Mouse (Mus musculus) thymus, adult 2 months (tissue): Measurements from ENCODE around the gene Synj2.

Experiments used
- CTCF ChIP-seq: fragments of 200-500 bp; IDR thresholded peaks from 2 replicates; pipeline ENCODE4 v1.5.1; 2012; ENCODE audit warnings: mild to moderate bottlenecking, control low read depth, low read length, moderate library complexity, borderline replicate concordance; ENCODE audit not compliant: control insufficient read depth, poor library complexity, insufficient read depth; ENCODE audit errors: extremely low read depth
- POLR2A ChIP-seq: fragments of 200-500 bp; IDR thresholded peaks from 2 replicates; pipeline ENCODE4 v1.6.1; 2012; ENCODE audit warnings: mild to moderate bottlenecking, low read length, control low read depth, moderate library complexity; ENCODE audit not compliant: control insufficient read depth, poor library complexity, insufficient read depth; ENCODE audit errors: extremely low read depth

GRCm38 (mm10) chr17:6069866-6070265 is 128.8 kb downstream of the Synj2 start:
- TF ChIP-seq CTCF, result no peak
- TF ChIP-seq POLR2A, result no peak
